Mouse (Mus musculus): ENCODE data around the gene Tmem268.
A peak's percentile ranks its signal among the peaks of the same experiment; 100 is the strongest.

The Tmem268 gene

GRCm38 (mm10) chr4:63558407-63559081, at the start of gene Tmem268:
Gene Tmem268 (plus strand): TSS chr4:63558781.
- DNase-seq (ENCODE audit: low read depth, low spot score) = peak; percentile 80

- no peak for DNase-seq (ENCODE audit: low read depth, low spot score)
Observed at GRCm38 (mm10) chr4:63512921-63513320, 45.7 kb upstream of the Tmem268 start.

- no peak for DNase-seq (ENCODE audit: low read depth, low spot score)
Observed at GRCm38 (mm10) chr4:63514454-63514984, 44.1 kb upstream of the Tmem268 start.

- no peak for DNase-seq (ENCODE audit: low read depth, low spot score)
Observed at GRCm38 (mm10) chr4:63515021-63515420, 43.6 kb upstream of the Tmem268 start.

- DNase-seq (ENCODE audit: low read depth, low spot score) = no peak
Observed at GRCm38 (mm10) chr4:63521813-63522419, 36.7 kb upstream of the Tmem268 start.

GRCm38 (mm10) chr4:63525514-63525913, 33.1 kb upstream of the Tmem268 start:
- peak; percentile 88 for DNase-seq (ENCODE audit: low read depth, low spot score)

GRCm38 (mm10) chr4:63528946-63529345, 29.6 kb upstream of the Tmem268 start:
- no peak for DNase-seq (ENCODE audit: low read depth, low spot score)

GRCm38 (mm10) chr4:63530409-63530808, 28.2 kb upstream of the Tmem268 start:
- no peak for DNase-seq (ENCODE audit: low read depth, low spot score)

GRCm38 (mm10) chr4:63537602-63538001, 21.0 kb upstream of the Tmem268 start:
- DNase-seq (ENCODE audit: low read depth, low spot score) = no peak

- DNase-seq (ENCODE audit: low read depth, low spot score) = no peak
Observed at GRCm38 (mm10) chr4:63542209-63542608, 16.4 kb upstream of the Tmem268 start.

GRCm38 (mm10) chr4:63543746-63544493, 14.7 kb upstream of the Tmem268 start:
- no peak for DNase-seq (ENCODE audit: low read depth, low spot score)

GRCm38 (mm10) chr4:63544494-63545230, 13.9 kb upstream of the Tmem268 start, which contains the start of gene Atp6v1g1:
Gene Atp6v1g1 (plus strand): TSS chr4:63544772.
- peak; percentile 98 for DNase-seq (ENCODE audit: low read depth, low spot score)

GRCm38 (mm10) chr4:63545231-63545958, 13.2 kb upstream of the Tmem268 start:
- DNase-seq (ENCODE audit: low read depth, low spot score) = no peak

GRCm38 (mm10) chr4:63546441-63547055, 12.0 kb upstream of the Tmem268 start:
- DNase-seq (ENCODE audit: low read depth, low spot score) = no peak

GRCm38 (mm10) chr4:63547799-63548198, 10.8 kb upstream of the Tmem268 start:
- no peak for DNase-seq (ENCODE audit: low read depth, low spot score)

- DNase-seq (ENCODE audit: low read depth, low spot score) = peak; percentile 41
Observed at GRCm38 (mm10) chr4:63548491-63548890, 10.1 kb upstream of the Tmem268 start.

- no peak for DNase-seq (ENCODE audit: low read depth, low spot score)
Observed at GRCm38 (mm10) chr4:63550908-63551307, 7.7 kb upstream of the Tmem268 start.

GRCm38 (mm10) chr4:63552865-63553264, 5.7 kb upstream of the Tmem268 start:
- no peak for DNase-seq (ENCODE audit: low read depth, low spot score)

GRCm38 (mm10) chr4:63553789-63554576, 4.6 kb upstream of the Tmem268 start:
- DNase-seq (ENCODE audit: low read depth, low spot score) = no peak

- no peak for DNase-seq (ENCODE audit: low read depth, low spot score)
Observed at GRCm38 (mm10) chr4:63554616-63555015, 4.0 kb upstream of the Tmem268 start.

Measured in ZHBTc4 (cell line).